Mouse (Mus musculus) stomach, embryonic 15.5 days (tissue): ENCODE measurements at regions not wholly inside any gene's neighbourhood (a gene's known extent, or its start where the extent isn't known, plus 50 kb on each side); places are given as distances from the start of the nearest gene placed in this dataset.

Experiments
- ATAC-seq: fragments of 200-750 bp; cut with Nextera tagmentation; 2 replicates; pipeline ENCODE4 v1.8.0; 2017; ENCODE audit warnings: low read depth, moderate number of reproducible peaks, moderate TSS enrichment; ENCODE audit not compliant: insufficient read depth, low FRiP score
- H3K27ac ChIP-seq: fragments of 300-500 bp; sonication (generic); 2 replicates; pipeline ENCODE4 v1.5.1; 2015; ENCODE audit warnings: mild to moderate bottlenecking, inconsistent platforms
- H3K27me3 ChIP-seq: fragments of 300-500 bp; sonication (generic); replicated peaks from 2 replicates; pipeline ENCODE4 v1.6.1; 2015; ENCODE audit warnings: inconsistent platforms
- H3K36me3 ChIP-seq: fragments of 300-500 bp; sonication (generic); 2 replicates; pipeline ENCODE4 v1.6.1; 2015; ENCODE audit warnings: inconsistent platforms
- H3K4me1 ChIP-seq: fragments of 300-500 bp; sonication (generic); 2 replicates; pipeline ENCODE4 v1.6.1; 2015; ENCODE audit warnings: inconsistent platforms
- H3K4me2 ChIP-seq: fragments of 300-500 bp; sonication (generic); 2 replicates; pipeline ENCODE4 v1.6.1; 2015; ENCODE audit warnings: mild to moderate bottlenecking, inconsistent platforms
- H3K4me3 ChIP-seq: fragments of 300-500 bp; sonication (generic); replicated peaks from 2 replicates; pipeline ENCODE4 v1.5.1; 2015; ENCODE audit warnings: inconsistent platforms
- H3K9ac ChIP-seq: fragments of 300-500 bp; sonication (generic); 2 replicates; pipeline ENCODE4 v1.6.1; 2015; ENCODE audit warnings: inconsistent platforms
- H3K9me3 ChIP-seq: fragments of 300-500 bp; sonication (generic); 2 replicates; pipeline ENCODE4 v1.6.1; 2016; ENCODE audit warnings: inconsistent platforms
- WGBS: fragments of 180-500 bp; shearing (Covaris S2); methylation state at CpG from one replicate; pipeline ENCODE4 v1.1.7; 2015; 5-methylcytosine and 5-hydroxymethylcytosine counted together

- H3K9ac ChIP-seq, result no peak overlapping the region
- H3K27ac ChIP-seq, result no peak overlapping the region
- H3K4me1 ChIP-seq, result no peaks in the 10 kb centered on the region
- H3K4me3 ChIP-seq, result no peak overlapping the region
- H3K36me3 ChIP-seq, result no peaks in the 10 kb centered on the region
- no peak overlapping the region for H3K4me2 ChIP-seq
- 75% methylated on average over 6 of the region's 6 CpGs for WGBS
- ATAC-seq, result no peak
- no peaks in the 10 kb centered on the region for H3K9me3 ChIP-seq
- H3K27me3 ChIP-seq, result no peaks in the 10 kb centered on the region
These were observed 154.2 kb upstream of the Trhde start for GRCm38 (mm10) chr10:114956257-114956656.

- H3K9me3 ChIP-seq, result no peaks in the 10 kb centered on the region
- H3K27me3 ChIP-seq, result no peaks in the 10 kb centered on the region
- no peak overlapping the region for H3K4me3 ChIP-seq
- no peak overlapping the region for H3K27ac ChIP-seq
- H3K9ac ChIP-seq, result no peak overlapping the region
- H3K4me1 ChIP-seq, result no peaks in the 10 kb centered on the region
- no peak for ATAC-seq
- no peak overlapping the region for H3K4me2 ChIP-seq
- H3K36me3 ChIP-seq, result no peaks in the 10 kb centered on the region
These were observed 153.5 kb upstream of the Trhde start for GRCm38 (mm10) chr10:114955608-114956007.

GRCm38 (mm10) chr10:114953358-114953757 is 151.3 kb upstream of the Trhde start:
- no peak for ATAC-seq
- Histone ChIP-seq H3K4me2 (no peak overlapping the region), H3K9me3 (no peaks in the 10 kb centered on the region), H3K27me3 (no peaks in the 10 kb centered on the region), H3K27ac (no peak overlapping the region), H3K4me3 (no peak overlapping the region), H3K4me1 (no peaks in the 10 kb centered on the region), H3K36me3 (no peaks in the 10 kb centered on the region), H3K9ac (no peak overlapping the region)
- 79% methylated on average over 12 of the region's 12 CpGs for WGBS

DNA sequence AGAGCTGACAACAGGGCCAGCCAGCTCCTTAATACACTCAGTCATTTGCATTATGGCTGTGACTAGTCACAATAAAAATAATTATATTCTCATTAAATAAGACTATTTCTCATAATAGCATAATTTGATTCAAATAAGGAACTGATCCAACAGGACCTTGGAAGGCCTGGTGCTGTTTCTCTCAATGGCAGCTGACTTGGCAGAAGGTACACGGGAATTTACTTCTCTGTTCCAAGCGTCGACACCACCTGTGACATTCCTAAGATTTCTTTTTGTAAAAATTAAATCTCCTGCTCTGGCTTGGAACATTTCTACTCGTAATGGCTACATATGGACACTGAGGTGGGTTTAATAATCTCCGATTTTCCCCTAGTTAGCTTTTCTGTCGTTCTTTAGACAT is 147.1 kb upstream of the Trhde start:
- H3K27ac ChIP-seq, result no peak overlapping the region
- H3K27me3 ChIP-seq, result no peaks in the 10 kb centered on the region
- H3K36me3 ChIP-seq, result no peaks in the 10 kb centered on the region
- no peak overlapping the region for H3K4me2 ChIP-seq
- no peak overlapping the region for H3K9ac ChIP-seq
- no peak for ATAC-seq
- WGBS, result 77% methylated on average over 6 of the region's 6 CpGs
- H3K9me3 ChIP-seq, result no peaks in the 10 kb centered on the region
- H3K4me1 ChIP-seq, result no peaks in the 10 kb centered on the region
- H3K4me3 ChIP-seq, result no peak overlapping the region

DNA sequence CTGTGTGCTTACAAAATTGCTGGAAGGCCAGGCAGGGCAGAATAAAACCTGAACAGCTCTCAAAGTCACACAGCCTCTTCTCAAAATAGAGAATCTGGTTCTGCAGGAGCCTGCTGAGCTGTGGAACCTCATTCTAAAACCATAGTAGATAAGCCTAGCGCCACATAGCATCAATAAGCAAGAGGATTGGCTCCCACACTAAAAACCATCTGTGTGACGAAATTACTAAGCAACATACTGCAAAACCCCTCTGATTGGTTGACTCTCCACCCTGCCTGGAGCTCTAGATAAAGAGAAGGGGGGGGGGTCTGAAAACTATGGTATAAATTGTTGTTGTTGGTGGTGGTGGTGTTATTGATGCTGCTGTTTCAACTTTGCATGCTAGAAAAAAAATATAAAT is 122.6 kb upstream of the Trhde start:
- no peak overlapping the region for H3K4me2 ChIP-seq
- no peak overlapping the region for H3K9ac ChIP-seq
- 67% methylated on average over 2 of the region's 2 CpGs for WGBS
- no peak overlapping the region for H3K4me3 ChIP-seq
- H3K36me3 ChIP-seq, result no peaks in the 10 kb centered on the region
- H3K27me3 ChIP-seq, result no peaks in the 10 kb centered on the region
- no peaks in the 10 kb centered on the region for H3K9me3 ChIP-seq
- H3K27ac ChIP-seq, result no peak overlapping the region
- no peak for ATAC-seq
- H3K4me1 ChIP-seq, result no peaks in the 10 kb centered on the region

- Histone ChIP-seq H3K4me3 (no peak overlapping the region), H3K4me2 (no peak overlapping the region), H3K36me3 (no peaks in the 10 kb centered on the region), H3K4me1 (no peaks in the 10 kb centered on the region), H3K9ac (no peak overlapping the region), H3K27me3 (no peaks in the 10 kb centered on the region), H3K27ac (no peak overlapping the region), H3K9me3 (no peaks in the 10 kb centered on the region)
- WGBS, result 48% methylated on average over 3 of the region's 3 CpGs
- ATAC-seq, result no peak
These were observed 111.9 kb upstream of the Trhde start for GRCm38 (mm10) chr10:114913971-114914370.

DNA sequence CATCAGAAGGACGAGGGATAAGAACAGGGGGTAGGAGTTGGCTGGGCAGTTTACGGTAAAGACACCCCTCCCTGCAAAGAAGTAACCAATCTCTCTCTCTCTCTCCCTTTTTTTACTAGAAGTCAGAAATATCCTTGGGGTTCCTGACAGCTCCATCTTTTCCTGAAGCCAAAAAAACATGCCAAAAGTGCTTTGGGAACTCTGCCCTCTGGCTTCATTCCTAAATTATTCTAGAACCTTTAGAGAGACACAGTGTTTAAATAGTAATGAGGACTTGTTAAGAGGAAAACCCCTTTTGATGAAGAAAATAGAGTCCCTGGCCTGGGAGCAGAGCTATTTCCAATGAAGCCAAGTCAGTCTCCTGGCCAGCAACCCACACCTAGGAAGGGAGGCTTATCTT is 89.8 kb upstream of the Trhde start:
- WGBS, result 87% methylated on average over 2 of the region's 2 CpGs
- H3K4me1 ChIP-seq, result no peaks in the 10 kb centered on the region
- H3K27ac ChIP-seq, result no peak overlapping the region
- no peaks in the 10 kb centered on the region for H3K27me3 ChIP-seq
- no peak for ATAC-seq
- H3K9me3 ChIP-seq, result no peaks in the 10 kb centered on the region
- no peak overlapping the region for H3K4me3 ChIP-seq
- no peak overlapping the region for H3K9ac ChIP-seq
- H3K36me3 ChIP-seq, result no peaks in the 10 kb centered on the region
- no peak overlapping the region for H3K4me2 ChIP-seq

DNA sequence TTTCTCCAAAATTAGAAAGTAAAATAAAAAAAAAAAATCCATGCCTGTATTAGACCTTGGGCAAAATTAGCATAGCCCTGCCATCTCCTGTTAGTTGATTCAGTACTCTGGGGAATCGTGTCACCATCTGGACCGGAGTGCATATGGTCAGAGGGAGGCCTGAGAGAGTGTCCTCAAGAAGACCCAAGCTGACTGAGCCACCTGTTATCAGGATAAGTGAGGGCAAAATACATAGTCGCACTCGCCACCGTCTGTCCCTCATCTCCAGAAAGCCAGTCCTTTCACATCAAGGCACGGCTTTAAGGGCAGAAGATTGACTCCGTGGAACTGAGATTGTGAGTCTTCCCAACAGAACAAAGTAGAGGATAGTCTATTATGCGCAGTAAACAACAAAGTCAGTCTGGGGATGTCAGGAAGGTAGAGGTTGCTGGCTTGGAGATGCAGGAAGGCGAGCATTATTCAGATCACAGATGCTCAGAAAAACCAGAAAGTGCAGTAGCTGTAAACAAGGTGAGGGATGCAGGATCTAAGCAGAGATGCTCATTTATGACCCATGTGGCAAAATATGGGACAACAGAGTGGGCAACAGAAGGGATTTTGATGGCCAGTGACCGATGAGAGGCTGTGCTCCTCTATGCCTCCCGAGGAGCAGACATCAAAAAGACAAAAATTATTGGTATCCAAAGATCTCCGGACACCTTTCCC is 88.8 kb upstream of the Trhde start:
- ATAC-seq, result no peak
- H3K27me3 ChIP-seq, result no peaks in the 10 kb centered on the region
- H3K4me1 ChIP-seq, result no peaks in the 10 kb centered on the region
- no peaks in the 10 kb centered on the region for H3K36me3 ChIP-seq
- no peak overlapping the region for H3K27ac ChIP-seq
- 88% methylated on average over 12 of the region's 12 CpGs for WGBS
- no peaks in the 10 kb centered on the region for H3K9me3 ChIP-seq
- no peak overlapping the region for H3K9ac ChIP-seq
- no peak overlapping the region for H3K4me3 ChIP-seq
- H3K4me2 ChIP-seq, result no peak overlapping the region

GRCm38 (mm10) chr10:114871201-114871600 is 69.1 kb upstream of the Trhde start:
- no peak for ATAC-seq
- Histone ChIP-seq H3K27me3 (no peaks in the 10 kb centered on the region), H3K36me3 (no peaks in the 10 kb centered on the region), H3K9me3 (no peaks in the 10 kb centered on the region), H3K4me3 (no peak overlapping the region), H3K27ac (no peak overlapping the region), H3K4me2 (no peak overlapping the region), H3K9ac (no peak overlapping the region), H3K4me1 (no peaks in the 10 kb centered on the region)
- WGBS, result 62% methylated on average over 2 of the region's 2 CpGs

DNA sequence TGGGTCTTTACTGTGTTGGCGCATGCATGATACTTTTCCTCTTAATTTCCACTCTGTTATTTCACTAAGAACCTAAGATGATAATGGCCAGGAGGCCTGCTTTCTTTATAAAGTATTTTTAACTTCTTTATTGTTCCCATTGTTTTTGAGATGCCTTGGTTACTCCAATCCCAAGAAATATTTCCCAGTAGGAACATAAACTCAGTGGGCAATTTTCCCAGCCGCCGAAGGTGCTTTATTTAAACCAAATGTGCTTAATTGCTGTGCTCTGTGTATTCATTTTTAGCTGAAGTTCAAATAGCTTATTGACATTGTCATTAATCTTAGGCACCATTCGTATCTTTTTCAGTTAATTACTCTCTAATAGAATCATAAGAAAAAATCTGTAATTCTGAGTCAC is 55.1 kb upstream of the Trhde start:
- Histone ChIP-seq H3K27me3 (no peaks in the 10 kb centered on the region), H3K4me2 (no peak overlapping the region), H3K36me3 (no peaks in the 10 kb centered on the region), H3K4me3 (no peak overlapping the region), H3K9me3 (no peaks in the 10 kb centered on the region), H3K4me1 (no peaks in the 10 kb centered on the region), H3K9ac (no peak overlapping the region), H3K27ac (no peak overlapping the region)
- no peak for ATAC-seq
- WGBS, result 63% methylated on average over 4 of the region's 4 CpGs

- no peaks in the 10 kb centered on the region for H3K36me3 ChIP-seq
- H3K27ac ChIP-seq, result no peak overlapping the region
- H3K9me3 ChIP-seq, result no peaks in the 10 kb centered on the region
- H3K4me3 ChIP-seq, result no peak overlapping the region
- no peaks in the 10 kb centered on the region for H3K27me3 ChIP-seq
- no peak for ATAC-seq
- no peaks in the 10 kb centered on the region for H3K4me1 ChIP-seq
- H3K9ac ChIP-seq, result no peak overlapping the region
- no peak overlapping the region for H3K4me2 ChIP-seq
These were observed 50.6 kb upstream of the Trhde start for GRCm38 (mm10) chr10:114852688-114853087.
